Mouse (Mus musculus): ENCODE results near the gene Spag9. TPM values are rescaled to one million over a fixed set of nuclear protein-coding genes. Genes with fewer than 3 reads are reported as not detected.

Gene Spag9
- polyA plus RNA-seq, 1 experiment from 2014 or later: 10.0 TPM

- peaks cover 17% of the 10 kb centered on the region for H3K4me1 ChIP-seq (replicated peaks)
- H3K9me3 ChIP-seq (replicated peaks): no peaks in the 10 kb centered on the region
- no peaks in the 10 kb centered on the region for H3K27me3 ChIP-seq
- no peaks in the 10 kb centered on the region for H3K36me3 ChIP-seq
- no peak overlapping the region for H3K27ac ChIP-seq
- no peak overlapping the region for H3K4me2 ChIP-seq
- ATAC-seq (ENCODE audit: low read depth): no peak
- H3K4me3 ChIP-seq (replicated peaks): no peak overlapping the region
- H3K9ac ChIP-seq: peak overlapping the region; percentile 17; the same call in 1 of the 2 replicates
- 70% methylated on average over 4 of the region's 4 CpGs for WGBS (ENCODE audit: insufficient replicate concordance)
- no peak for DNase-seq
Observed at GRCm38 (mm10) chr11:93987026-93987425, 8.9 kb upstream of the Spag9 start.

- DNase-seq (no peak), ATAC-seq (ENCODE audit: low read depth) (peak; percentile 36; the same call in 1 of the 2 replicates)
- Histone ChIP-seq H3K27me3 (no peaks in the 10 kb centered on the region; the same call in 1 of the 2 replicates), H3K36me3 (no peaks in the 10 kb centered on the region), H3K9ac (peak overlapping the region; percentile 17; the same call in 1 of the 2 replicates), H3K4me2 (no peak overlapping the region), H3K9me3 (replicated peaks) (no peaks in the 10 kb centered on the region), H3K27ac (peak overlapping the region; percentile 64), H3K4me1 (replicated peaks) (peaks cover 17% of the 10 kb centered on the region), H3K4me3 (replicated peaks) (no peak overlapping the region)
- 32% methylated on average over 8 of the region's 8 CpGs for WGBS (ENCODE audit: insufficient replicate concordance)
Observed at GRCm38 (mm10) chr11:93987625-93988327, 8.1 kb upstream of the Spag9 start.

GRCm38 (mm10) chr11:93988328-93989062, 7.4 kb upstream of the Spag9 start:
- H3K27me3 ChIP-seq: no peaks in the 10 kb centered on the region; the same call in 1 of the 2 replicates
- no peaks in the 10 kb centered on the region for H3K9me3 ChIP-seq (replicated peaks)
- no peak overlapping the region for H3K4me3 ChIP-seq (replicated peaks)
- no peak for DNase-seq
- no peak for ATAC-seq (ENCODE audit: low read depth)
- peak overlapping the region; percentile 64 for H3K27ac ChIP-seq
- WGBS (ENCODE audit: insufficient replicate concordance): 54% methylated on average over 12 of the region's 12 CpGs
- no peak overlapping the region for H3K9ac ChIP-seq
- peaks cover 17% of the 10 kb centered on the region for H3K4me1 ChIP-seq (replicated peaks)
- H3K4me2 ChIP-seq: no peak overlapping the region
- no peaks in the 10 kb centered on the region for H3K36me3 ChIP-seq

- Histone ChIP-seq H3K36me3 (0 out of 2 replicates have a peak, but pooled peaks cover 4% of the 10 kb centered on the region), H3K27me3 (no peaks in the 10 kb centered on the region; the same call in 1 of the 2 replicates), H3K27ac (peak overlapping the region; percentile 99), H3K9me3 (replicated peaks) (no peaks in the 10 kb centered on the region), H3K4me3 (replicated peaks) (peak overlapping the region; percentile 89), H3K9ac (peak overlapping the region; percentile 83), H3K4me2 (peak overlapping the region; percentile 99), H3K4me1 (replicated peaks) (peaks cover 41% of the 10 kb centered on the region)
- no peak for ATAC-seq (ENCODE audit: low read depth)
- no peak for DNase-seq
- WGBS (ENCODE audit: insufficient replicate concordance): 50% methylated on average over 5 of the region's 5 CpGs
Observed at GRCm38 (mm10) chr11:93994531-93994930, 1.4 kb upstream of the Spag9 start.

- Histone ChIP-seq H3K27ac (peak overlapping the region; percentile 99), H3K4me1 (replicated peaks) (peaks cover 41% of the 10 kb centered on the region), H3K36me3 (0 out of 2 replicates have a peak, but pooled peaks cover 4% of the 10 kb centered on the region), H3K4me2 (peak overlapping the region; percentile 99), H3K9me3 (replicated peaks) (no peaks in the 10 kb centered on the region), H3K9ac (peak overlapping the region; percentile 83), H3K27me3 (no peaks in the 10 kb centered on the region; the same call in 1 of the 2 replicates), H3K4me3 (replicated peaks) (peak overlapping the region; percentile 89)
- ATAC-seq (ENCODE audit: low read depth) (peak; percentile 75), DNase-seq (peak; percentile 75)
- WGBS (ENCODE audit: insufficient replicate concordance): 1% methylated on average over 15 of the region's 15 CpGs
Observed at GRCm38 (mm10) chr11:93995111-93995719, 676 bp upstream of the Spag9 start.

GRCm38 (mm10) chr11:93996306-93997140, 632 bp downstream of the Spag9 start:
- Histone ChIP-seq H3K36me3 (0 out of 2 replicates have a peak, but pooled peaks cover 4% of the 10 kb centered on the region), H3K9ac (peak overlapping the region; percentile 95), H3K27me3 (no peaks in the 10 kb centered on the region; the same call in 1 of the 2 replicates), H3K4me3 (replicated peaks) (peak overlapping the region; percentile 89), H3K27ac (peak overlapping the region; percentile 95), H3K9me3 (replicated peaks) (no peaks in the 10 kb centered on the region), H3K4me1 (replicated peaks) (peaks cover 41% of the 10 kb centered on the region), H3K4me2 (peak overlapping the region; percentile 99)
- DNase-seq (peak; percentile 46), ATAC-seq (ENCODE audit: low read depth) (peak; percentile 24)
- WGBS (ENCODE audit: insufficient replicate concordance): under 1% methylated on average over 58 of the region's 58 CpGs

GRCm38 (mm10) chr11:93997141-93997775, 1.4 kb downstream of the Spag9 start:
- Histone ChIP-seq H3K36me3 (peaks cover 5% of the 10 kb centered on the region; the same call in 1 of the 2 replicates), H3K9ac (peak overlapping the region; percentile 95), H3K27ac (peak overlapping the region; percentile 95), H3K4me3 (replicated peaks) (peak overlapping the region; percentile 89), H3K9me3 (replicated peaks) (no peaks in the 10 kb centered on the region), H3K4me2 (peak overlapping the region; percentile 99), H3K27me3 (no peaks in the 10 kb centered on the region; the same call in 1 of the 2 replicates), H3K4me1 (replicated peaks) (peaks cover 41% of the 10 kb centered on the region)
- DNase-seq (peak; percentile 26), ATAC-seq (ENCODE audit: low read depth) (no peak)
- WGBS (ENCODE audit: insufficient replicate concordance): 41% methylated on average over 13 of the region's 13 CpGs

GRCm38 (mm10) chr11:93999276-93999675, 3.4 kb downstream of the Spag9 start:
- H3K27ac ChIP-seq: no peak overlapping the region
- H3K27me3 ChIP-seq: no peaks in the 10 kb centered on the region
- no peak overlapping the region for H3K4me2 ChIP-seq
- peaks cover 36% of the 10 kb centered on the region for H3K4me1 ChIP-seq (replicated peaks)
- DNase-seq (no peak), ATAC-seq (ENCODE audit: low read depth) (no peak)
- no peak overlapping the region for H3K9ac ChIP-seq
- H3K9me3 ChIP-seq (replicated peaks): no peaks in the 10 kb centered on the region
- peaks cover 7% of the 10 kb centered on the region; the same call in 1 of the 2 replicates for H3K36me3 ChIP-seq
- H3K4me3 ChIP-seq (replicated peaks): no peak overlapping the region

- 63% methylated on average over 2 of the region's 2 CpGs for WGBS (ENCODE audit: insufficient replicate concordance)
- H3K27me3 ChIP-seq: no peaks in the 10 kb centered on the region
- no peak overlapping the region for H3K4me3 ChIP-seq (replicated peaks)
- DNase-seq (no peak), ATAC-seq (ENCODE audit: low read depth) (no peak)
- peaks cover 7% of the 10 kb centered on the region for H3K4me1 ChIP-seq (replicated peaks)
- no peak overlapping the region for H3K9ac ChIP-seq
- H3K4me2 ChIP-seq: no peak overlapping the region
- no peaks in the 10 kb centered on the region for H3K9me3 ChIP-seq (replicated peaks)
- H3K36me3 ChIP-seq: peaks cover 6% of the 10 kb centered on the region; the same call in 1 of the 2 replicates
- H3K27ac ChIP-seq: no peak overlapping the region
Observed at GRCm38 (mm10) chr11:94003346-94003745, 7.5 kb downstream of the Spag9 start.

GRCm38 (mm10) chr11:94019091-94019490, 23.2 kb downstream of the Spag9 start:
- WGBS (ENCODE audit: insufficient replicate concordance): 73% methylated on average over 5 of the region's 5 CpGs
- Histone ChIP-seq H3K4me1 (replicated peaks) (peaks cover 6% of the 10 kb centered on the region), H3K9ac (no peak overlapping the region)

More at GRCm38 (mm10) chr11:94019091-94019490, 23.2 kb downstream of the Spag9 start:
- H3K27me3 ChIP-seq: no peaks in the 10 kb centered on the region
- H3K4me2 ChIP-seq: no peak overlapping the region
- ATAC-seq (ENCODE audit: low read depth): no peak
- DNase-seq: no peak
- peaks cover 22% of the 10 kb centered on the region for H3K36me3 ChIP-seq
- H3K4me3 ChIP-seq (replicated peaks): no peak overlapping the region
- no peaks in the 10 kb centered on the region for H3K9me3 ChIP-seq (replicated peaks)
- no peak overlapping the region for H3K27ac ChIP-seq

Measured in liver, embryonic 13.5 days (tissue).